In genomic region chr10:42669970-42670369, GRCm38 (mm10) we compare ENCODE assay signal across 22 mouse cellular contexts.
"Had no signal": no experiment of that assay in that cellular context is flagged by ENCODE, and none has a peak within 500 bp of the region (broad histone marks: within the 10 kb centered on the region; RNA-seq: fewer than 3 reads in every experiment).

No protein-coding gene starts in this region.

- DNase-seq: kidney, adult 18-20 months; kidney, adult 9 months; kidney, postnatal 14 days; kidney, postnatal 4 days; layer of hippocampus, adult 9-11 months; liver; lung, postnatal 14 days; right cerebral cortex, adult 18-20 months; right cerebral cortex, postnatal 14 days; right cerebral cortex, postnatal 4 days; thymus, adult 2 months; thymus, postnatal 14 days had no signal

- H3K9me3 ChIP-seq: limb, embryonic 10.5 days; liver, embryonic 15.5 days; lung, embryonic 15.5 days; midbrain, embryonic 15.5 days; neural tube, embryonic 15.5 days had no signal

- H3K36me3 ChIP-seq: limb, embryonic 10.5 days; limb, embryonic 13.5 days; liver, embryonic 12.5 days; liver, embryonic 15.5 days; lung, embryonic 15.5 days; midbrain, embryonic 12.5 days; midbrain, embryonic 15.5 days; neural tube, embryonic 12.5 days; neural tube, embryonic 15.5 days had no signal

- H3K27ac ChIP-seq: limb, embryonic 10.5 days; limb, embryonic 13.5 days; liver, embryonic 12.5 days; liver, embryonic 15.5 days; lung, embryonic 15.5 days; midbrain, embryonic 12.5 days; midbrain, embryonic 15.5 days; neural tube, embryonic 12.5 days; neural tube, embryonic 15.5 days; stomach, postnatal 0 days had no signal

- H3K9ac ChIP-seq: limb, embryonic 13.5 days; liver, embryonic 12.5 days; liver, embryonic 15.5 days; lung, embryonic 15.5 days; midbrain, embryonic 12.5 days; midbrain, embryonic 15.5 days; neural tube, embryonic 12.5 days; neural tube, embryonic 15.5 days had no signal

- H3K4me1 ChIP-seq: limb, embryonic 10.5 days; limb, embryonic 13.5 days; liver, embryonic 12.5 days; liver, embryonic 15.5 days; lung, embryonic 15.5 days; midbrain, embryonic 12.5 days; midbrain, embryonic 15.5 days; neural tube, embryonic 12.5 days; neural tube, embryonic 15.5 days had no signal

- H3K4me3 ChIP-seq: limb, embryonic 10.5 days; limb, embryonic 13.5 days; liver, embryonic 12.5 days; liver, embryonic 15.5 days; lung, embryonic 15.5 days; midbrain, embryonic 12.5 days; midbrain, embryonic 15.5 days; neural tube, embryonic 12.5 days; neural tube, embryonic 15.5 days had no signal
